Mouse (Mus musculus) stomach, postnatal 0 days (tissue): ENCODE results near the gene Mdh1. TPM values are rescaled to one million over a fixed set of nuclear protein-coding genes. Genes with fewer than 3 reads are reported as not detected.
"Not testable (repeated sequence)": the region's sequence is repeated elsewhere in the genome, so short reads cannot be mapped to it uniquely, and the experiment has no call there.

Experiments
- ATAC-seq: fragments of 200-750 bp; cut with Nextera tagmentation; 2 replicates; pipeline ENCODE4 v1.8.0; 2017; ENCODE audit not compliant: low FRiP score, low TSS enrichment
- DNase-seq: peaks from one replicate; pipeline ENCODE4 v3.0.0-alpha.2; 2016; ENCODE audit warnings: low spot score
- H3K27ac ChIP-seq: fragments of 300-500 bp; sonication (generic); replicated peaks from 2 replicates; pipeline ENCODE4 v1.5.1; 2014; ENCODE audit warnings: mild to moderate bottlenecking, control low read depth
- H3K27me3 ChIP-seq: fragments of 300-500 bp; sonication (generic); 2 replicates; pipeline ENCODE4 v1.6.1; 2014; ENCODE audit warnings: low read length; ENCODE audit not compliant: control insufficient read depth, insufficient read depth
- H3K36me3 ChIP-seq: fragments of 300-500 bp; sonication (generic); 2 replicates; pipeline ENCODE4 v1.6.1; 2014; ENCODE audit warnings: low read length, mixed read lengths; ENCODE audit not compliant: control insufficient read depth, insufficient read depth
- H3K4me1 ChIP-seq: fragments of 300-500 bp; sonication (generic); replicated peaks from 2 replicates; pipeline ENCODE4 v1.6.1; 2014; ENCODE audit warnings: antibody characterized with exemption; ENCODE audit not compliant: control insufficient read depth, insufficient read depth
- H3K4me2 ChIP-seq: fragments of 300-500 bp; sonication (generic); replicated peaks from 2 replicates; pipeline ENCODE4 v1.6.1; 2014; ENCODE audit warnings: low read depth, mild to moderate bottlenecking, control low read depth, moderate library complexity
- H3K4me3 ChIP-seq: fragments of 300-500 bp; sonication (generic); 2 replicates; pipeline ENCODE4 v1.5.1; 2014; ENCODE audit warnings: low read depth, low read length, control low read depth
- H3K9ac ChIP-seq: fragments of 300-500 bp; sonication (generic); 2 replicates; pipeline ENCODE4 v1.6.1; 2014; ENCODE audit warnings: mild to moderate bottlenecking, low read length, control low read depth, mixed read lengths
- H3K9me3 ChIP-seq: fragments of 300-500 bp; sonication (generic); 2 replicates; pipeline ENCODE4 v1.6.1; 2016; ENCODE audit warnings: low read length; ENCODE audit not compliant: control insufficient read depth
- WGBS: fragments of 180-500 bp; shearing (Covaris S2); extraction: QIAGEN DNeasy Blood & Tissue Kit; methylation state at CpG from one replicate; pipeline ENCODE4 v1.1.7; 2014; 5-methylcytosine and 5-hydroxymethylcytosine counted together
- microRNA-seq: library from miRNA; unstranded; fragments of <30 nt; microRNA quantifications from one replicate; pipeline ENCODE4, GENCODE M21; 2016
- polyA plus RNA-seq: library from polyadenylated mRNA; unstranded; fragments of >200 nt; fragmentation: Nextera tagmentation; extraction: Ambion mirVana; gene quantifications from 2 replicates; pipeline ENCODE4 v1.2.1, GENCODE M21; 2015

The Mdh1 gene
- polyA plus RNA-seq, 1 experiment from 2014 or later: 413 TPM

- H3K9ac ChIP-seq, H3K4me1 ChIP-seq, H3K4me3 ChIP-seq, DNase-seq, H3K27me3 ChIP-seq, ATAC-seq, H3K36me3 ChIP-seq, H3K9me3 ChIP-seq, H3K27ac ChIP-seq, H3K4me2 ChIP-seq: not testable (repeated sequence)
- 78% methylated on average over 5 of the region's 5 CpGs for WGBS
These were observed 65.1 kb downstream of the Mdh1 start for GRCm38 (mm10) chr11:21507073-21507472.

Small RNA genes lying within 50 kb of the gene (microRNA-seq; reads per million reads assigned to microRNA genes)
- not detected for gene Gm22990

Other genes with a start within 250 kb of the Mdh1 start
- 124 and 128 TPM in 2 replicates for gene Ugp2, start 201.2 kb downstream of the Mdh1 start, polyA plus RNA-seq
- 3.3 and 4.4 TPM in 2 replicates for gene Wdpcp, start 132 bp downstream of the Mdh1 start, polyA plus RNA-seq